Mouse (Mus musculus): ENCODE results near the gene Gmppa.

GRCm38 (mm10) chr1:75451900-75452299 lies 16.2 kb downstream of the Gmppa start:
- TF ChIP-seq CTCF (IDR thresholded peaks at IDR 0.05; ENCODE audit: low read depth) (no peak), EP300 (IDR thresholded peaks at IDR 0.05; ENCODE audit: low read depth) (no peak)

All from liver, embryonic 14.5 days (tissue).